Mouse (Mus musculus) kidney, embryonic 15.5 days (tissue): ENCODE measurements at regions not wholly inside any gene's neighbourhood (a gene's known extent, or its start where the extent isn't known, plus 50 kb on each side); places are given as distances from the start of the nearest gene placed in this dataset.

Source experiments
- ATAC-seq: fragments of 200-750 bp; cut with Nextera tagmentation; replicated peaks from 2 replicates; pipeline ENCODE4 v1.8.0; 2017; ENCODE audit warnings: moderate TSS enrichment; ENCODE audit not compliant: low FRiP score
- H3K27ac ChIP-seq: fragments of 300-500 bp; sonication (generic); 2 replicates; pipeline ENCODE4 v1.5.1; 2015; ENCODE audit warnings: mild to moderate bottlenecking, inconsistent platforms
- H3K27me3 ChIP-seq: fragments of 300-500 bp; sonication (generic); 2 replicates; pipeline ENCODE4 v1.6.1; 2015; ENCODE audit warnings: inconsistent platforms
- H3K36me3 ChIP-seq: fragments of 300-500 bp; sonication (generic); 2 replicates; pipeline ENCODE4 v1.6.1; 2015; ENCODE audit warnings: inconsistent platforms
- H3K4me1 ChIP-seq: fragments of 300-500 bp; sonication (generic); 2 replicates; pipeline ENCODE4 v1.6.1; 2015; ENCODE audit warnings: inconsistent platforms
- H3K4me2 ChIP-seq: fragments of 300-500 bp; sonication (generic); 2 replicates; pipeline ENCODE4 v1.6.1; 2015; ENCODE audit warnings: moderate library complexity, mild to moderate bottlenecking, inconsistent platforms
- H3K4me3 ChIP-seq: fragments of 300-500 bp; sonication (generic); replicated peaks from 2 replicates; pipeline ENCODE4 v1.5.1; 2015; ENCODE audit warnings: mild to moderate bottlenecking, inconsistent platforms
- H3K9ac ChIP-seq: fragments of 300-500 bp; sonication (generic); 2 replicates; pipeline ENCODE4 v1.6.1; 2015; ENCODE audit warnings: mild to moderate bottlenecking, inconsistent platforms
- H3K9me3 ChIP-seq: fragments of 300-500 bp; sonication (generic); replicated peaks from 2 replicates; pipeline ENCODE4 v1.6.1; 2016; ENCODE audit warnings: inconsistent platforms
- WGBS: fragments of 180-500 bp; shearing (Covaris S2); methylation state at CpG from one replicate; pipeline ENCODE4 v1.1.7; 2015; ENCODE audit warnings: mixed read lengths; 5-methylcytosine and 5-hydroxymethylcytosine counted together

DNA sequence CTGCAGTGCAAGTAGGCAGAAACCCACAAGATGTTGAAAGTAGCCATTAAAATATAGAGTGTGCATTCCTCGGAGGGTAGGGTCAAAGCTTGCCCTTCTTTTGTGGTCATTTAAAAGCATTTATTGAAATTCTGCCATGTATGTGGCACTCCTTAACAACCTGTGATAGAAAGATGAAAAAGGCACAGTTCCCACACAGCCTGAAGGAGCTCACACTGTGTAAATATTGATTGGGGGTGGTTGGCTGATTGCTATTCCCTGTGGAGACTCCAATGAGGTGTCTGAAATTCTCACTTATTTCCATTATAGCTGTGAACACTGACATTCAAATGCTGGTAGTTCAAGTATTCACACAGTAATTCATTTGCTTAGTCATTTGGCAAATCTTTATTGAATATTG, 157.0 kb upstream of the Chl1 start:
- H3K4me2 ChIP-seq = no peak overlapping the region
- H3K4me3 ChIP-seq = no peak overlapping the region
- no peaks in the 10 kb centered on the region for H3K4me1 ChIP-seq
- no peak overlapping the region for H3K9ac ChIP-seq
- WGBS = 57% methylated on average over 1 of the region's 1 CpGs
- no peaks in the 10 kb centered on the region for H3K9me3 ChIP-seq
- no peak for ATAC-seq
- no peak overlapping the region for H3K27ac ChIP-seq
- no peaks in the 10 kb centered on the region for H3K27me3 ChIP-seq
- H3K36me3 ChIP-seq = no peaks in the 10 kb centered on the region

DNA sequence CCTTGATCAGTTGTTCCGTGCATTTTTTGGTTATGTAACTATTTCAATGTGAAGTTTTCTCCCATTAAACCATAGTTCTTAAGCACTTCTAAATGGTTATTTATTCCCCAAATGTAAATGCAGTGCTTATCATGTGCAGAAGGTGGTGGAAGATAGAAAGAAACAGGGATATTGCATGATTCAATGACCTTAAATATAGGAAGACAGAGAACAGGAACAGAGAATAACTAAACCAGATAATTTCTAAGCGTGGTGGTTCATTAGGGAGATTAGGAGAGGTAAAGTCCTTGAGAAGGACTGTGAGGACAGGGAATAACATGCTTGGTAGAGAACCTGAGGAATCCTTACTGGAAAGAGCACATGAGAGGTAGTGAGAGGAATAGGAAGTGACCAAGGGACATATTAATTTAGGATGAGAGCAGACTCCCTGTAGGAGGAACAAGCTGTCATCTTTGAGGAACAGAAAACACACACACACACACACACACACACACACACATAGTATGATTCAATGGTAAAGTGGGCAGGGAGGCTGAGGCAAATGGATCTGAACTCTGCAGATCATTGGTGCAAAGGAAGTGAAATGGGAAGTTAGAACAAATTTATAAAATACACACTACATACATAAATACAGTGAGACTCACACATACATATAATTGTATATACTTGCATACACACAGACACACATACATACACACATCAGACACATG, 143.4 kb upstream of the Chl1 start:
- no peak overlapping the region for H3K9ac ChIP-seq
- WGBS = 84% methylated on average over 2 of the region's 2 CpGs
- H3K27me3 ChIP-seq = no peaks in the 10 kb centered on the region
- H3K4me1 ChIP-seq = no peaks in the 10 kb centered on the region
- no peak overlapping the region for H3K4me2 ChIP-seq
- ATAC-seq = no peak
- no peak overlapping the region for H3K4me3 ChIP-seq
- no peak overlapping the region for H3K27ac ChIP-seq
- H3K9me3 ChIP-seq = no peaks in the 10 kb centered on the region
- no peaks in the 10 kb centered on the region for H3K36me3 ChIP-seq

DNA sequence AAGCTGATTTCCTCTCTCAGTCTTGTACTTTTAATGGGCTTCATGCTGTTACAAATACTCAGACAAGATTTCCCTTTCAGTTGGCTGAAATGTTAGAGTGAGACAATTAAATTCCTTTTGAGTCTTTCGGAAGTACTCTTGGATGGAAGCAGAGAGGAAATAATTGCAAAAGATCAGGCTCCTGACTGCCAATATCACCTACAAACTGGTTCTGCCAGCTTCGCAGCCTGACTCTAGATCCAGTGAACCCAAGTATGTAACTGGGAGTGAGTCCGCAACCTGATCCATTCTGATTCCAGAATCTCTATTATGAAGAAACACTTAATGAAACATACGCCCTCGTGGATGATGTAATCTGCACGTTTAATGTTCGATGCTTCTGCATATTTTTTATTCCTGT, 135.4 kb upstream of the Chl1 start:
- Histone ChIP-seq H3K4me2 (no peak overlapping the region), H3K36me3 (no peaks in the 10 kb centered on the region), H3K27ac (no peak overlapping the region), H3K4me1 (no peaks in the 10 kb centered on the region), H3K27me3 (no peaks in the 10 kb centered on the region), H3K9me3 (no peaks in the 10 kb centered on the region), H3K9ac (no peak overlapping the region), H3K4me3 (no peak overlapping the region)
- no peak for ATAC-seq
- WGBS = 75% methylated on average over 7 of the region's 7 CpGs

DNA sequence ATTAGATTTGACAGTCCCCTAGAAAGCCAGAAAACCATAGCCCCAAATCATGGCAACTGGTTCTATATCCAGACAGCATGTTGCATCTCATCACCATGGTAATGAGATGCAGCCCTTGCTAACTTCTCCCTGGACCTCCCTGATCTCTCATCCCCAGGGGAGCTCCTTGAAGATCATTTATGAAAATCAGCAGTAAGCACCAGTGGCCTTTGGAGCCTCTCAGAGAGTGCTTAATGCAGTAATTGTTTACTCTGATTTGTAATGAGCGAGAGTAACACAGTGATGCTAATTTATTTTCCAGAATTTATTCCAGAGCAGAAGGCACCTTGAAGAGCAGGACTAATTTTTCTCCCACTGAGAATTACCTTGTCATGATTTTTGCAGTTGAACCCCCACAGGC, 133.1 kb upstream of the Chl1 start:
- no peaks in the 10 kb centered on the region for H3K36me3 ChIP-seq
- no peaks in the 10 kb centered on the region for H3K9me3 ChIP-seq
- H3K9ac ChIP-seq = no peak overlapping the region
- H3K4me1 ChIP-seq = no peaks in the 10 kb centered on the region
- H3K4me2 ChIP-seq = no peak overlapping the region
- H3K27me3 ChIP-seq = no peaks in the 10 kb centered on the region
- ATAC-seq = no peak
- H3K4me3 ChIP-seq = no peak overlapping the region
- H3K27ac ChIP-seq = no peak overlapping the region
- 87% methylated on average over 1 of the region's 1 CpGs for WGBS

DNA sequence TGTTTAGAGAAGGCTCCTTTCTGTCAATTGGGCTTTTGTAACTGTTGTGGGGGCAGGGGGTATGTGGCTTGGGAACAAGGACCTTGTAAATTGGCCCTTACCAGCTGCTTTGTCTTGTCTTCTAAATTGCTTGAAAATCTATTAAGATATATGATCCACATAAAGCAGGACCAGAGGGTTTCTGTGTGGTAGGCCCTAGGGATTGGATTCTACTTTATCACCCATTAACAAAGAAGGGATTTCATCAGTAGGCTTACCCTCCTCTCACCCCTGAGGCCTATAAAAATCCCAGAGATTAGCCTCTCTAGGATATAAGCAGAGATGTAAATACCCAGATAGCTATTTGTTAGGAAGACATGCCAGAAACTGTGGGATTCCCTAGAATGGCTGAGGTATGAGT, 132.3 kb upstream of the Chl1 start:
- no peaks in the 10 kb centered on the region for H3K27me3 ChIP-seq
- no peak overlapping the region for H3K9ac ChIP-seq
- H3K36me3 ChIP-seq = no peaks in the 10 kb centered on the region
- no peak for ATAC-seq
- no peaks in the 10 kb centered on the region for H3K4me1 ChIP-seq
- no peak overlapping the region for H3K4me2 ChIP-seq
- H3K9me3 ChIP-seq = no peaks in the 10 kb centered on the region
- no peak overlapping the region for H3K4me3 ChIP-seq
- no peak overlapping the region for H3K27ac ChIP-seq

DNA sequence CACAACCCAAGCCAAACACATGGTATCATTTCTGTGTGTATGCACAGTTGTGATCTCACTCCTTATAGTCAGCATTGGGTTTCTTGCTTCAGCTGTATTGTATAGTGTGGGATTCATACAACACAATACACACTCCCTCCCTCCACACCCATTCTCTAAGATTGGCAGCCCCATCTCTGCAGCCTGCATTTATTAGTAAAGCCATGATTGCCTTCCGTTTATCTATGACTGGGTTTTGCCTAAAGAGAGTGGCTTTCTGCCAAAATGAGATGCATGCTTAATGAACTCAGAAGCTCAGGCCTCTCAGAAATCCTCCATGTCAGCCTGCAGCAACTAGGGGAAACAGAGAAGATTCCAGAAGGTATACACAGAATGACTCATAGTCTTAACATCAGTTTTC, 129.4 kb upstream of the Chl1 start:
- Histone ChIP-seq H3K36me3 (no peaks in the 10 kb centered on the region), H3K4me1 (no peaks in the 10 kb centered on the region), H3K9me3 (no peaks in the 10 kb centered on the region), H3K4me3 (no peak overlapping the region), H3K27me3 (no peaks in the 10 kb centered on the region), H3K4me2 (no peak overlapping the region), H3K9ac (no peak overlapping the region), H3K27ac (no peak overlapping the region)
- 45% methylated on average over 1 of the region's 1 CpGs for WGBS
- ATAC-seq = no peak

DNA sequence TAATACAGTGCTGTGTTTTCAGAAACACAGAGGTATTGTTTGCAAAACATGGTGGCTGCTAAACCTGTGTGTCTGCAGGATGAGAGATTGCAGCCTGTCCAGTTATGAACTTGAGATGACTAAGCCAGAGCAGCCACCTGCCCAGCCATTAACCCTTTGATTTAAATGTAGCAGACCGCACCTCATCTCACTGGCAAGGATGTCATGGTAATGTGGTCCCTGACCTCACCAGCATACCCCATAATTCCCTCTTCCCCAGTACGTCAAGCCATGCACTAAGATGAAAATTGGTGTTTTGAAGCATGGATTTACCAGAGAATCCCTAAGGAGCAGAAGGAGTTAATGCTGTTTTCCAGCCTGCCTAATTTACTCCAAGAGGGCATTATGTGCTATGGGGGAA, 128.5 kb upstream of the Chl1 start:
- Histone ChIP-seq H3K4me1 (no peaks in the 10 kb centered on the region), H3K9me3 (no peaks in the 10 kb centered on the region), H3K4me3 (no peak overlapping the region), H3K36me3 (no peaks in the 10 kb centered on the region), H3K9ac (no peak overlapping the region), H3K4me2 (no peak overlapping the region), H3K27ac (no peak overlapping the region), H3K27me3 (no peaks in the 10 kb centered on the region)
- no peak for ATAC-seq
- 82% methylated on average over 2 of the region's 2 CpGs for WGBS

DNA sequence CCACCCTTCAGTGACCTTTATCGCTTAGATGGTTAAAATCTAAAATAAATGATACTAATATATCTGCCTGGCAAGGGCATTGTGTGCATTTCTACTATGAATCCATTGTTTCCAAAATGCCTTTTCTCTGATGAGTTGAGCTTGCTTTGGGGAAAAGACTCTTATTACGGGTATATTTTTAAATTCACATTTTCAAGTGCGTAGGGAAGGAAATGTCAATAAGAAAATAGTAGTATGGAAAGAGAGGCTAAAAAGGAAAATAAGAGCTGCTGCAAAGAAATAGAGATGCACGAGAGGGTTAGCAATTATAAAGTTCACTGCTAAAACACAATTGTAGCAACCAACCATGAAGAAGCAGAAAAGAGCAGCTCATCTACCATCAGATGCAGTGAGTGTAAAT, 123.8 kb upstream of the Chl1 start:
- Histone ChIP-seq H3K27me3 (no peaks in the 10 kb centered on the region), H3K4me3 (no peak overlapping the region), H3K27ac (no peak overlapping the region), H3K36me3 (no peaks in the 10 kb centered on the region), H3K9me3 (no peaks in the 10 kb centered on the region), H3K4me2 (no peak overlapping the region), H3K4me1 (no peaks in the 10 kb centered on the region), H3K9ac (no peak overlapping the region)
- 88% methylated on average over 4 of the region's 4 CpGs for WGBS
- ATAC-seq = no peak

DNA sequence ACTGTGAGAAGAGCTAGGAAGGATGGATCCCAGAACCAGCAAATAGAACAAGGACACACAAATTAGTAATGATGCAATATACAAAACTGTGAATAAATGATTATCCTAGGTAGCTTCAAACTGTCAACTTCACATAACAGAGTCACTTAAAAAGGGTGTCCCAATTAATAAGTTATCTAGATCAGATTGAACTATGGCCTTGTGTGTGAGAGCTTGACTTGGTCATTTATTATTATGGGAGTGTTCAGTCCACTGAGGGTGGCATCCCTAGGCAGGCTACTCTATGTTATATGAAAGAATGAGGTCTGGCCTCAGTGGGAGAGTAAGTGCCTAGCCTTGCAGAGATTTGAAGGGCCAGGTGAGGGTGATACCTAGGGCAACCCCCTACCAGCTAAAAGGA, 104.4 kb upstream of the Chl1 start:
- H3K36me3 ChIP-seq = no peaks in the 10 kb centered on the region
- no peak overlapping the region for H3K9ac ChIP-seq
- no peak overlapping the region for H3K4me3 ChIP-seq
- no peak overlapping the region for H3K4me2 ChIP-seq
- H3K9me3 ChIP-seq = no peaks in the 10 kb centered on the region
- ATAC-seq = no peak
- no peaks in the 10 kb centered on the region for H3K4me1 ChIP-seq
- no peak overlapping the region for H3K27ac ChIP-seq
- H3K27me3 ChIP-seq = no peaks in the 10 kb centered on the region

DNA sequence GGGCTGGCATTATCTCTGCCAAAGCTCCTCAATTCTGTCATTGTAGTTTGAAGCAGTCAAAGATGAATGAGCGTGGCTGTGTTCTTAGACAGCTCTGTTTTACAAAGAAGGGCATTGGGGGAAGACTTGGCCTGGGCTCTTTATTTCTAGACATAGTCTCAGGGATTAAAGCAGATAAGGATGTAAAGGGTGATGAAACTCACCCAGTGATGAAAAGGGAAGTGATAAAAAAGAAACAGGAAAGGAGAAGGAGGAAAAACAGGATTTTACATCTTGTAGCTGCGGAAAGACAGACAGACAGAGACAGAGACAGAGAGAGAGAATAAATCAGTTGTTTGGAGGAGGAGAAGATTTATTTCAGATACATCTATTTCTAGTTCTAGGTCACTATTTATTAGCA, 95.5 kb upstream of the Chl1 start:
- WGBS = 84% methylated on average over 2 of the region's 2 CpGs
- no peak overlapping the region for H3K4me2 ChIP-seq

DNA sequence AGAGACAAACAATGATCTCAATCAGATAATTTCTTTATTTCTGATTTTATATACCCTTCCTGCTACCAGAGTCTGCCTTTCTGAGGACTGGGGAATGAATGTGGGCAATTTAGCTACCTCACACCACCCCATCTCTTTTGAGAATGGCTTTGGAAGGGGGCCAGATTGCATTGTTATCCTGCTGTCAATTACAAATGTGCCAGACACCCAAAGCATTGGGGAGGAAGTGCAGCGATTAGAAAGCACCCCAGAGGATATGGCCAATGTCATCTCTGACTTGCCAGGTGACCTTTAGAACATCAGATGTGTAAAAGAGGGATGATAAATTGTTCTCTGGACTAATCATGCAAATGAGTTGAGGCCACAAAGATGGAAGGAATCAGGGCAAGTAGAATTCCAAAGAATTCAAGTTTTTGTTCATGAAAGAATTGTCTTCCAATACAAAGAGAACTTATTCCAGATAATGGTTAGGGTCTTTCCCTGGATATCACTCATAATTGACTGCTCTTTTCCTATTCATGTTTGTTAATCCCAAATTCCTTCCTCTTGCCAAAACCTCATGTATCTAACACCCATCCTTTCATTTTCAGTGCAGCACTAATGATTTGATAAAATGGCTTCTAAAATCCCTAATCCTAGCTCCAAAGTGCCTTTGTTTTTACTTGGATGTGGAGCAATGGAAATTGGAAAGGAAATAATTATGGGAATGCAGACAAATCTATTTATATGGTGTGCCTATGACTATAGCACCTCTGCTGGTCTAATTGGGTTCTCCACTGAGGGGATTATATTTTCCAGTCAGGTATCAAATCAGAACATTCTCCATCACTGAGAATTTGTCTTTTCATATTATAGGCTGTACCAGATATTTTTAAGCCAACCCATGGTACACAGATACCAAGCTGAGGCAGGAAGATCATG, 89.1 kb upstream of the Chl1 start:
- WGBS = 31% methylated on average over 1 of the region's 1 CpGs
- H3K36me3 ChIP-seq = no peaks in the 10 kb centered on the region
- H3K4me1 ChIP-seq = no peaks in the 10 kb centered on the region
- no peak overlapping the region for H3K4me2 ChIP-seq
- H3K9me3 ChIP-seq = no peaks in the 10 kb centered on the region
- H3K9ac ChIP-seq = no peak overlapping the region
- H3K27me3 ChIP-seq = no peaks in the 10 kb centered on the region
- no peak for ATAC-seq
- no peak overlapping the region for H3K27ac ChIP-seq
- H3K4me3 ChIP-seq = no peak overlapping the region

More for the DNA sequence above, 95.5 kb upstream of the Chl1 start:
- Histone ChIP-seq H3K27ac (no peak overlapping the region), H3K4me3 (no peak overlapping the region), H3K9me3 (no peaks in the 10 kb centered on the region), H3K4me1 (no peaks in the 10 kb centered on the region), H3K9ac (no peak overlapping the region), H3K36me3 (no peaks in the 10 kb centered on the region), H3K27me3 (no peaks in the 10 kb centered on the region)
- no peak for ATAC-seq

DNA sequence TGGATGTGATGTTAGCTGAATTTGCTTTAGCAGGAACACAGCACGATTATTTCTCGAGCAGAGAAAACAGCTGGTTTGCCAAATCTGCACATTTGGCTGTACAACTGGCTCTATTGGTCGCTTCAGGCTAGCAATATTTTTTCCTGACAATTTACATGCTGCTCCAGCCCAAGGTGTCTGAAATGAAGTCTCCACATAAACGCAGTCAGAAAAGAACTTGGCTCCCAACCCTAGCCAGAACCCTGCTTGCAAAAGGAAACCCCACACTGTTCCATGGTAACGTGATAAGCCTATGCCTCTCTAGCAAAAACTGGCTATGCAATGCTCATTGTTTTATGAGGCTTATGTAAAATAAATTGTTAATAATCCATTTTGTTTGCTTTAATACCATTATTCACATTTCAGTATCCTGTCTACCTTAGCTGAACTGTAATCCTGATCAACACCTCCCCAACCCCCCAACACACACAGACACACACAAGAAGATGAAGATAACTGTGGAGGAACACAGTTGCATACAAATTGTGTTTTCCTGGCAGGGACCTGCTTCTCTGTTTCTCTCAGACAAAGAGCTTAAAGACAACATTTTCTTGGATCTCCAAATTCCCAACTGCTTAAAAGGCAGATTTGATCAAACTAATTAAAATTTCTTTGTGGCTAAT, 79.3 kb upstream of the Chl1 start:
- Histone ChIP-seq H3K27ac (no peak overlapping the region), H3K4me2 (no peak overlapping the region), H3K9me3 (no peaks in the 10 kb centered on the region), H3K27me3 (no peaks in the 10 kb centered on the region), H3K4me3 (no peak overlapping the region), H3K9ac (no peak overlapping the region), H3K36me3 (no peaks in the 10 kb centered on the region), H3K4me1 (0 out of 2 replicates have a peak, but pooled peaks cover 2% of the 10 kb centered on the region)
- 56% methylated on average over 5 of the region's 5 CpGs for WGBS
- no peak for ATAC-seq
